Mouse (Mus musculus): ENCODE data around the gene Pomgnt1. TPM values are rescaled to one million over a fixed set of nuclear protein-coding genes. Genes with fewer than 3 reads are reported as not detected.

Pomgnt1 gene
- polyA plus RNA-seq, 1 experiment from 2014 or later, result 13.3 TPM

DNA sequence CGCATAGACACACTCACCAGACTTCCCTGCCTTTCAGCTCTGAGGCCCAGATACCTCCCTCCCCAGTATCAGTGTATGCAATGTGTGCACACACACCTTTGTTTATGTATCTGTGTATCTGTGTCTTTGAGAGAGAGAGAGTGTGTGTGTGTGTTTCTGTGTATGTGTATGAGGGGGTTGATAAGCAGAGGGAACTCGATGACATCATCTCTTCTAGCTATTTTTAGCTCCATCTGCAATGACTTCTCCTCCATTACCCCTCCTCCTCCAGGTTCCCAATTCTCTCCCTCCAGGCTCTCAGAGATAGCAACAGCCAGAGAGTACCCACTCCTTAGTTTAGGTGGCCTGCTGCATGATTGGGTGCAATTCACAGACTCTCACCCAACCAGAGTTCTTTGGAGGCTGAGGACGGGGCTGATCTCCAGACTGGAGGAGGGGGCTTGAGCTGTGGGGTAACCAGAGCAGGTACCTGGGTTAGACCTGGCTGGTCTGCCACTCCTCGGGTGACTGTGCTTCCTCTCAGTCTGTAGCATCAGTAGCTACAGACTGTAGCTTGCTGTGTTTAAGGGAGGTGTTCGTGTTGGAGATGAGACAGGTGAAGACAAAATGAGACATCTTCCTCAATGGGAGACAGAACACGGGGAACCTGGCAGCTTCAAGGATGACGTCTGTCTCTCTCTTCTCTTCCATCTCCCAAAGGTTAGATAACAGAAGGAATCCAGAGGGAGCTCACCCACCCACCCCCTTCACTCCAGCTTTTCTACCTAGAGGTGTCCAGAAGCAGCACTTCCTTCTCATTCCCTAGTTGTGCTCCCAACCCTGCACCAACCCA is 52.3 kb downstream of the Pomgnt1 start:
- H3K9ac ChIP-seq, result no peak overlapping the region
- peak overlapping the region; percentile 35 for H3K4me2 ChIP-seq
- peaks cover 18% of the 10 kb centered on the region for H3K27me3 ChIP-seq
- peaks cover 37% of the 10 kb centered on the region for H3K4me1 ChIP-seq (replicated peaks)
- peak overlapping the region; percentile 10; the same call in 1 of the 2 replicates for H3K4me3 ChIP-seq (replicated peaks)
- no peaks in the 10 kb centered on the region for H3K9me3 ChIP-seq (replicated peaks)
- DNase-seq, result peak; percentile 42
- no peaks in the 10 kb centered on the region for H3K36me3 ChIP-seq
- no peak overlapping the region; the same call in 1 of the 2 replicates for H3K27ac ChIP-seq
- ATAC-seq (ENCODE audit: low read depth), result peak; percentile 87
- 16% methylated on average over 7 of the region's 7 CpGs for WGBS (ENCODE audit: insufficient replicate concordance)

DNA sequence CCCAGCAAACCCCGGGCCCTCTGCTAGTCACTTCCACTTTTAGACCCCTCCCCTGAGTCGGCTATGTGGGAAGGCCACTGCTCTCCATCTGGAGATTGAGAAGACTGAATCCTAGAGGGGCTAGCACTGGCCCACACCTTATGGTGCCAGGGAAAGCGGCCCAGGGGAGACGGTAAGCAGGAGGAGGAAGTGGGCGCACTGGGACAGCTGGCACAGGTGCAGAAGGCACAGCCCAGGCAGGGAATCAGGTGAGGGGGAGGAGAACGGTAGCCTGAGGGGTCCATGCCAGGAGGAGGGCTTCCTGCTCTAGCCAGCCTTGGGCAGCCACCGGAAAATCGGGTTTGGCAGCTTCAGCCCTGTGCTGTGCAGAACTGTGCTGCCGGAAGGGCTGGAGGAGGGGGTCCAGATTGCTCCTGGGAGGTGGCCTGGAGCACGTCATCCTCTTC is 52.9 kb downstream of the Pomgnt1 start:
- H3K9me3 ChIP-seq (replicated peaks), result no peaks in the 10 kb centered on the region

DNA sequence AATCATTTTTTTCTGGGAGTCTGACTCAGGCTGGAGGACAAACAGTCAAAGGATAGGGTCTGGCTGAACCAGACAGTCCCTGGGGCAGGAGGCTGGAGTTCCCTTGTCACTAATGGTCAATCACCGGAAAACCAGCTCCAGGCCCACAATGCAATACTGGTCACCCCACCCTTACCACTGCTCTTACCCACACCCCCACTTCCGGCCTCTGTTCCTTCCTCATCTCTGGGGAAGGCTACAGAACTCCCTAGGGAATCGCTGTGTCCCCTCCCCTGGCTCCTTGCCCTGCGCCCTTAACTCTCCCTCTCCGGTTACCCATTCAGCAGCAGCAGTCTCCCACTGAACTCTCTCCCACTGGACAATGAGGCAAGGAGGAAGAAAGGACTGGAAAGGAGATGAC is 53.5 kb downstream of the Pomgnt1 start:
- Histone ChIP-seq H3K9me3 (replicated peaks) (no peaks in the 10 kb centered on the region), H3K36me3 (no peaks in the 10 kb centered on the region), H3K27me3 (peaks cover 22% of the 10 kb centered on the region), H3K4me2 (peak overlapping the region; percentile 35), H3K4me3 (replicated peaks) (no peak overlapping the region), H3K27ac (peak overlapping the region; percentile 25; the same call in 1 of the 2 replicates), H3K4me1 (replicated peaks) (peaks cover 37% of the 10 kb centered on the region), H3K9ac (no peak overlapping the region)
- DNase-seq (no peak), ATAC-seq (ENCODE audit: low read depth) (0 out of 2 replicates have a peak, but pooled peaks have one; percentile 18)
- WGBS (ENCODE audit: insufficient replicate concordance), result 13% methylated on average over 5 of the region's 5 CpGs

More for the DNA sequence above, 52.9 kb downstream of the Pomgnt1 start:
- Histone ChIP-seq H3K4me3 (replicated peaks) (peak overlapping the region; percentile 10), H3K27ac (peak overlapping the region; percentile 1; the same call in 1 of the 2 replicates), H3K27me3 (peaks cover 22% of the 10 kb centered on the region), H3K36me3 (no peaks in the 10 kb centered on the region), H3K4me1 (replicated peaks) (peaks cover 37% of the 10 kb centered on the region), H3K4me2 (peak overlapping the region; percentile 35), H3K9ac (no peak overlapping the region)
- no peak for DNase-seq
- 0 out of 2 replicates have a peak, but pooled peaks have one; percentile 14 for ATAC-seq (ENCODE audit: low read depth)
- 9% methylated on average over 10 of the region's 10 CpGs for WGBS (ENCODE audit: insufficient replicate concordance)

DNA sequence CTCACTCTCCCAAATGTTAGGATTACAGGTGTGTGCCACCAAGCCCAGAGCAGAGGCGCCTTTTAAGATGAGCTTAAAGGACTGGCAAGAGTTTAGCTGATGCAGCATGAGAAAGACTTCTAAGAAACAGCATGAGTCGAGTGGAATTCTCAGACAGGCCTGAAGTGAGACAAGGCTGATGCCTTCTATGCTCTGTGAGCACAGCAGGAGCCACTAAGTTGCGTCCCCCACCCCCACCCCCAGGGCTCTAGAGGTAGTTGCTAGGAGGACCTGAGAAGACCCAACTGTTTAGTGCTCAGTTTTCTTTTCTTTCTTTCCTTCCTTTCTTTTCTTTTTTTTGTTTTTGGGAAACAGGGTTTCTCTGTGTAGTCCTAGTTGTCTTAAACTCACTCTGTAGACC is 58.4 kb downstream of the Pomgnt1 start:
- 47% methylated on average over 3 of the region's 3 CpGs for WGBS (ENCODE audit: insufficient replicate concordance)
- ATAC-seq (ENCODE audit: low read depth) (no peak), DNase-seq (no peak)
- peaks cover 40% of the 10 kb centered on the region for H3K27me3 ChIP-seq
- no peak overlapping the region for H3K27ac ChIP-seq
- no peak overlapping the region for H3K4me3 ChIP-seq (replicated peaks)
- H3K4me2 ChIP-seq, result no peak overlapping the region
- H3K36me3 ChIP-seq, result no peaks in the 10 kb centered on the region
- H3K9ac ChIP-seq, result no peak overlapping the region
- no peaks in the 10 kb centered on the region for H3K9me3 ChIP-seq (replicated peaks)
- H3K4me1 ChIP-seq (replicated peaks), result 0 out of 2 replicates have a peak, but pooled peaks cover 4% of the 10 kb centered on the region

DNA sequence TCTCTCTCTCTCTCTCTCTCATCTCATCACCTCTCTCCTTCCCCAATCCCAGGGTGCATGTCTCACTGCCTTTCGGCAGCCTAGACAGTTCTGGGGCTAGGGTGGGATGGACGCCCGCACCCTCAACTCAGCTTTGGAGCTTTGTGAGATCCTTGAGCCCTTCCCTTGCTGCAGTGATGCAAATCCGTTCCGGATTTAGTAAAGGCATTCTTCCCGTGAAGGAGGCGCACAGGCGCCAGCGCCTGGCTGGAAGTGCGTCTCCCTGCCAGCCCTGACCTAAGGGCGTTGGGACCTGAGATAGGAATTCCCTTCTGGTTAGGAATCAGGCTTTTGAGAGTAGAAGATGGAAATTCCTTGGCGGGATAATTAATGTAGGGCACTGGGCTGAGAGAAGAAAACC is 59.1 kb downstream of the Pomgnt1 start:
- no peak overlapping the region for H3K27ac ChIP-seq
- H3K4me3 ChIP-seq (replicated peaks), result no peak overlapping the region
- no peaks in the 10 kb centered on the region for H3K36me3 ChIP-seq
- H3K9me3 ChIP-seq (replicated peaks), result no peaks in the 10 kb centered on the region
- 21% methylated on average over 12 of the region's 12 CpGs for WGBS (ENCODE audit: insufficient replicate concordance)
- no peak for DNase-seq
- H3K9ac ChIP-seq, result no peak overlapping the region
- no peak overlapping the region for H3K4me2 ChIP-seq
- H3K27me3 ChIP-seq, result peaks cover 36% of the 10 kb centered on the region
- H3K4me1 ChIP-seq (replicated peaks), result no peaks in the 10 kb centered on the region
- ATAC-seq (ENCODE audit: low read depth), result no peak

DNA sequence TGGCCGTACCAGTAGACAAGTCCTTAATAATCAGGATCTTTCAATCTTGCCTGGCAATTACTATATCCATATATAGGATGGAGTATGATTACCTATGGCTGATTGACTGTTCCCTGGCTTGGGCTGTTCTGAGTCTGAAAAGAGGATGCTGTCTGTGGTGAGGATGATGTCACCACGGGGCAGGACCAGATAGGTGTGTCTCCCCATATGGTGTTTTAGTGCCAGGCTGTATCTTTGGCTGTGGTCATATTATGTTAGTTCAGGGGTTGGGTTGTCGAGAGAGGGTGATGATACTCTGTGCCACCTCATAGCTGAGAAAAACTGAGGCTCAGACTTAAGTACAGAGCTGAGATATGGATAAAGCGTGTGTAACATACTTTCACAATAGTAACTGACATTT is 61.4 kb downstream of the Pomgnt1 start:
- no peaks in the 10 kb centered on the region for H3K4me1 ChIP-seq (replicated peaks)
- no peak overlapping the region for H3K9ac ChIP-seq
- H3K27me3 ChIP-seq, result peaks cover 32% of the 10 kb centered on the region
- H3K4me3 ChIP-seq (replicated peaks), result no peak overlapping the region
- H3K36me3 ChIP-seq, result no peaks in the 10 kb centered on the region
- H3K27ac ChIP-seq, result no peak overlapping the region
- DNase-seq (no peak), ATAC-seq (ENCODE audit: low read depth) (no peak)
- WGBS (ENCODE audit: insufficient replicate concordance), result 63% methylated on average over 4 of the region's 4 CpGs
- no peak overlapping the region for H3K4me2 ChIP-seq
- no peaks in the 10 kb centered on the region for H3K9me3 ChIP-seq (replicated peaks)

DNA sequence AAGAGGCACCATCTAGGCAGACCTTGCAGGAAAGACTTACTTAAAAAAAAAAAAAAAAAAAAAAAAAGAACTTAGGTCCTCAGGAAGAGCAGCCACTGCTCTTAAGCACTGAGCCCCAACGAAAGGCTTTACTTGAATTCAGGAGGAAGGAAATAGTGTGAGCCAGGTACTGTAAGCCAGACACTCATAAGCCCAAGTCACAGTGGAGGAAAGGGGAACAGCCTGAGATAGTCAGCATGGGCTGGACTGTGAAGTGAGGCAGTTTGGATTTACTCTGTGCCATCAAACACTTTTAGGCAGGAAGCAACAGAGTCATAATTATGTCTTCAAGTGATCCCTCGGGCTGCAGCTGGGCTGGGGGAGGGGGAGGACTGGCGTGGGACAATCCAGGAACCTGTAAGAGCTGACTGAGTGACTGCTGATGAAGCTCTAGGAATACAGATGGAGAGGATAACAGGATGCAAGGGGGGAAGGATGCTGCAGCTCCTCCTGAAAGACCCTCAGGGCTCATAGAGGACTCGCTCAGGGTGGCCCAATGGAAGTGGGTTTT is 68.7 kb downstream of the Pomgnt1 start:
- Histone ChIP-seq H3K4me1 (replicated peaks) (peaks cover 32% of the 10 kb centered on the region), H3K4me2 (no peak overlapping the region), H3K27me3 (no peaks in the 10 kb centered on the region), H3K9me3 (replicated peaks) (no peaks in the 10 kb centered on the region), H3K4me3 (replicated peaks) (no peak overlapping the region), H3K27ac (no peak overlapping the region; the same call in 1 of the 2 replicates), H3K9ac (no peak overlapping the region), H3K36me3 (no peaks in the 10 kb centered on the region)
- no peak for DNase-seq
- WGBS (ENCODE audit: insufficient replicate concordance), result 43% methylated on average over 4 of the region's 4 CpGs
- no peak for ATAC-seq (ENCODE audit: low read depth)

DNA sequence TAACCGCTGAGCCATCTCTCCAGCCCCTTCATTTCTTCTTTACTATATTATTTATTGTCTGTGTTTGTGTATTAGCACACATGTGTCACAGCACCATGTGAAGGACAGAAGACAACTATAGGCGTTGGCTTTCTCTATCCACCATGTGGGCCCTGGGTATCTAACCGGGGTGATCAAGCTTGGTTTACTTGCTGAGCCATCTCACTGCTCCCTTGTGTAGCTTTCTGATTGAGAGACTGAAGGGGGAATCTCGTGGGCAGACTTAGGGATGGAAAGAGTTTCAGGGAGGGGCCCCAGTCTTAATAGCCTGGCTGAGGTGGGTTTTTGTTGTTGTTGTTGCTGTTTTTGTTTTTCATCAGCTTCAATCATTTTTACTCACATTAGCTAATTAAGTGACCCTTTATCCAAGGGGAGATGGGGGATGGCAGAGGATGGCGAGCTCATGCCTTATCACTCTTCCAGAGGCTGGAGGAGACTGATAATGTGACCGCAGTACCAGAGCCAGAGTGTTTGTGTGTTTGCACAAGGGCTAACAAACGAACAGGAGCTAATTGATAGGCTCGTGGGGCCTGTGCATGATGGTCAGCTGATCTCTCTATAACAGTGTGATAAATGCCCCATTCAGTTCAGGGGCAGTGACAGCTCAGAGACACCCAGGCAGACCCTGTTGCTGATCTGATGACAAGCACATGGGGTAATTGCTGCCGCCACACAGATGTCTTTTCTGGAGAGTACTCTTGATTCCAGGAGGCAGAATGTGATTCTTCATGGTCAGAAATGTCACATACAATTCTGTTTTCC is 70.1 kb downstream of the Pomgnt1 start:
- DNase-seq, result peak; percentile 72
- Histone ChIP-seq H3K36me3 (no peaks in the 10 kb centered on the region), H3K9me3 (replicated peaks) (no peaks in the 10 kb centered on the region), H3K27ac (peak overlapping the region; percentile 91), H3K4me3 (replicated peaks) (no peak overlapping the region), H3K27me3 (no peaks in the 10 kb centered on the region), H3K9ac (peak overlapping the region; percentile 54), H3K4me1 (replicated peaks) (peaks cover 32% of the 10 kb centered on the region), H3K4me2 (peak overlapping the region; percentile 47)
- WGBS (ENCODE audit: insufficient replicate concordance), result 21% methylated on average over 9 of the region's 9 CpGs
- ATAC-seq (ENCODE audit: low read depth), result peak; percentile 99

DNA sequence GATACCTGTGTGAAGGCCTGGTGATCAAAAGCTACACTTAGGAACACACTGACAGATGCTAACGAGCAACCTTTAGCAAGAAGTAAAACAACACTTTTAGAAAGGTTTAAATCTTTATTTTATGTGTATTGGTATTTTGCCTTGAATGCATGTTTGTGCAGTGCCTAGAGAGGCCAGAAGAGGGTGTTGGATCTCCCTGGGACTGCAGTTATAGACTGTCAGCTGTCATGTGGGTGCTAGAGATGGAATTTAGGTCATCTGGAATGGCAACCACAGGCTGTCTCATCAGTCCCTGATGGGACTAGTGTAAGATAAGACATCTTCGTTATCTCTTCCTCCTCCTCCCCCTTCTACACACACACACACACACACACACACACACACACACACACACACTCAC is 74.8 kb downstream of the Pomgnt1 start:
- H3K4me3 ChIP-seq (replicated peaks), result no peak overlapping the region
- H3K27me3 ChIP-seq, result no peaks in the 10 kb centered on the region
- H3K9me3 ChIP-seq (replicated peaks), result no peaks in the 10 kb centered on the region
- H3K9ac ChIP-seq, result no peak overlapping the region
- no peaks in the 10 kb centered on the region for H3K36me3 ChIP-seq
- DNase-seq, result no peak
- WGBS (ENCODE audit: insufficient replicate concordance), result 50% methylated on average over 2 of the region's 2 CpGs
- no peak for ATAC-seq (ENCODE audit: low read depth)
- H3K27ac ChIP-seq, result no peak overlapping the region
- H3K4me1 ChIP-seq (replicated peaks), result peaks cover 19% of the 10 kb centered on the region
- no peak overlapping the region for H3K4me2 ChIP-seq

DNA sequence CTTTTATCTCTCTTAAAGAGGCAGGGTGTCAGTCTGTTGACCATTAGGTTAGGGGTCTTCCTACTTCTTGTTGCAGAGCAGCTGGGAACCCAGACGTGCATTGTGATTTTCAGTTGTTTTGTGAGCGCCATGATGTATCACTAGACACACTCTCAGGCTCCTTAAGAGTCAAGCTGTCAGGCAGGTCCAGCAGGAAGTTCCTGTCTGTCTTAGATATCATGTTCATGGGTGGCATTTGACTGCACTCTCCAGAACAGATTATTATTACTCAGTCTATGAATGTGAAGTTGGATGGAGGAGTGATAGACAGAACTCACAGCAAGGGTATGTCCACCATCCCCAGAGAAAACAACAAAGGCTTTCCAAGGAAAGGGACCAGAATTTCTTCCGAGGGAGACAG is 80.8 kb downstream of the Pomgnt1 start:
- H3K27me3 ChIP-seq, result no peaks in the 10 kb centered on the region
- H3K4me2 ChIP-seq, result no peak overlapping the region
- no peak overlapping the region for H3K4me3 ChIP-seq (replicated peaks)
- 41% methylated on average over 3 of the region's 3 CpGs for WGBS (ENCODE audit: insufficient replicate concordance)
- ATAC-seq (ENCODE audit: low read depth), result no peak
- DNase-seq, result no peak
- no peaks in the 10 kb centered on the region for H3K4me1 ChIP-seq (replicated peaks)
- no peaks in the 10 kb centered on the region for H3K36me3 ChIP-seq
- no peak overlapping the region for H3K9ac ChIP-seq
- no peaks in the 10 kb centered on the region for H3K9me3 ChIP-seq (replicated peaks)
- no peak overlapping the region for H3K27ac ChIP-seq

DNA sequence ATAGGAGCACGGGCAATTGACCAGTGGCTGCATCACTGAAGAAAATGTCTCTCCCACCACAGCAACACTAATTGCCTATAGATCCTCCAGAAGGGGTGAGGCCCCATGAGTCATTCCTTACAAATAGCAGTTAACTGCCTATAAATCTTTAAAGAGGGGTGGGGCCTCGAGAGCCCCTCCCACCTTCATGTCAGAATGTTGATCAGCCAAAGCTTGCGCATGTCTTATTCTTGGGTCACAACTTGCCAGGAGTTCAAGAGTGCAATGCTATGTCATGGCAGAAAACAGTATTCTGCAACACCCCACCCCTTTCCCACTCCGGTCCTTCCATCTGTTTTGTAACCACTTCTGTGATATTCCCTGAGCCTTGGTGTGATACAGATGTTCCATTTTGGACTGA is 82.9 kb downstream of the Pomgnt1 start:
- Histone ChIP-seq H3K4me2 (no peak overlapping the region), H3K9ac (no peak overlapping the region), H3K9me3 (replicated peaks) (no peaks in the 10 kb centered on the region), H3K27ac (no peak overlapping the region), H3K27me3 (no peaks in the 10 kb centered on the region), H3K4me3 (replicated peaks) (no peak overlapping the region), H3K4me1 (replicated peaks) (no peaks in the 10 kb centered on the region), H3K36me3 (no peaks in the 10 kb centered on the region)
- no peak for DNase-seq
- ATAC-seq (ENCODE audit: low read depth), result no peak
- WGBS (ENCODE audit: insufficient replicate concordance), result 70% methylated on average over 4 of the region's 4 CpGs

Data from liver, embryonic 13.5 days (tissue).